Mouse (Mus musculus): ENCODE results near the gene Tlx2. TPM values are rescaled to one million over a fixed set of nuclear protein-coding genes. Genes with fewer than 3 reads are reported as not detected.
A peak's percentile ranks its signal among the peaks of the same experiment; 100 is the strongest.

The Tlx2 gene
- total RNA-seq, 2 experiments from 2014 or later = not detected

GRCm38 (mm10) chr6:83095968-83096367, 25.9 kb upstream of the Tlx2 start:
- no peak for ATAC-seq (replicated peaks; ENCODE audit: poor library complexity, severe bottlenecking)

DNA sequence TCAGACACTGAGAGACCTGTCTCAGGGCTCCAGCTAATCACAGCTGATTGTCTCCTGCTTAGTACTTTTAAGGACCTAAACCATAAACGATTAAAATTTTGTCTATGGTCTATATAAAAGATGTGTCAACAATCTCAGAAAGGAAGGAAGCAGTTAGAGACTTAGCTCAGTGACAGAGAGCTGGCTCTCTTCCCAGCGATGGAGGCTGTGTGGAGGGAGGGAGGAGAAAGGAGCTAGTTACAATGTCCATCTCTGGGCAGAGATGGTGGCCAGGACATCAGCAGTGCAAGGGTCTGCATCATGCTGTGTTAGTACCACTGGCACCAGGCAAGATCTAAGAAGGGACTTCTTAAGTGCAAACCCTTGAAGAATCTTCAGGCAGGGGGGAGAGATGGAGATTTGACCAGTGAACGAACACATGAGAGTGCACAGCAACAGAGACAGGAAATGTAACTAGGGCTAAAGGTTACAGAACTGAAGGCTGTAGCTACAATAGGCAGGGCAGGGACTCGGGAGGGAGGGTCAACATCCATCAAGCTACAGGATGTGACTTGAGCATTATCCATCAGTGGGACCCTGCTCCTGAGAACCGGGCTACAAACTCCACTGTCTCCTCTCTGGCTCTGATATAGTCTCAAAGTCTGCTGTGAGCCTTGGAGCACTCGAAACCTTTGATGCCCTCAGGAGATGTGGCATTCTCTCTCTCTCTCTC, 22.5 kb upstream of the Tlx2 start:
- ATAC-seq (replicated peaks; ENCODE audit: poor library complexity, severe bottlenecking) = no peak

DNA sequence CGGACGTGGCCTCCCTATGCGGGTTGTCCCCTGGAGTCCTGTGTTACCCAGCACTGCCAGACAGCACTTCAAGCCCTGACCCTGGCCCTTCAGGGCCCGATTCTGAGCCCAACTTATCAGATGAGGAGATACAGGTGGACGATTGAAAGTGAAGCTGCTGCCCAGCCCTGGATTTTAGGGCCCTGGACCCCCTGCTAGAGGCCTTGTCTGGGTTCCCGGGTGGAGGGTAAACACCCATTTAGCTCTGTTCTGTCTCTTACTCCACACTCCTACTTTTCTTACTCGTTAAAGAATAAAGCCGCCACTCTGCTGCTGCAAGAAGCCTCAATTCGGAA, 17.8 kb upstream of the Tlx2 start:
- ATAC-seq (replicated peaks; ENCODE audit: poor library complexity, severe bottlenecking) = no peak

DNA sequence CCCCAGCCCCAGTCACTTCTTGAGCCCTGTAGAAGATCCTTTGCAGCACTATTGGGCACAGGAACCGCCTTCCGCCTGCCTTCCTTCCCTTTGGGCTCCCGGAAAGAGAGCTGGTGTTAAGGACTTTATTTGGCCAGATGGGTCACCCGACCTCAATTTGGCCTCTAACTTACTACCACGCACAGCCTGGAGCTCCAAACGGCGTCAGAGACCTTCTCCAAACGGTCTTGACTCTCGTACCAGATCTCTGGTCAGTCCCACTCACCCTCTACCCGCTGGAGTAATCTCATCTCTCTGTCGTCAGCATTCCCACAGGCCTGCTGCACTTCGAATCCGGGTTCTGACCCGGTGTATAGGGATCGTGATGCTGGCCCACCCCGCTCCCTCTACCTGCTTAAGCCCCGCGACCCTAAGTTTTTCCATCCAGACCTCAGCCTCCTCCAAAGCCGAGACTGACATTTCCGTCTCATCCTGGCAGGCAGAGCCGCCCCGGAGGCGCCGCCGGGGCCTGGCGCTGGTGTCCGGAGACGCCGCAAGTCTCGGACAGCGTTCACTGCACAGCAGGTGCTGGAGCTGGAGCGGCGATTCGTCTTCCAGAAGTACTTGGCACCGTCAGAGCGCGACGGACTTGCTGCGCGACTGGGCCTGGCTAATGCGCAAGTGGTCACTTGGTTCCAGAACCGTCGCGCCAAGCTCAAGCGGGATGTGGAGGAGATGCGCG, 17.3 kb upstream of the Tlx2 start:
- ATAC-seq (replicated peaks; ENCODE audit: poor library complexity, severe bottlenecking) = 0 out of 2 replicates have a peak, but pooled peaks have one; percentile 6

- ATAC-seq (replicated peaks; ENCODE audit: poor library complexity, severe bottlenecking) = peak; percentile 48
These were observed 16.3 kb upstream of the Tlx2 start, which contains the start of gene Lbx2 for GRCm38 (mm10) chr6:83086121-83087035. Gene Lbx2 (plus strand): TSS chr6:83086367.

- no peak for ATAC-seq (replicated peaks; ENCODE audit: poor library complexity, severe bottlenecking)
These were observed 14.4 kb upstream of the Tlx2 start for GRCm38 (mm10) chr6:83084477-83084876.

DNA sequence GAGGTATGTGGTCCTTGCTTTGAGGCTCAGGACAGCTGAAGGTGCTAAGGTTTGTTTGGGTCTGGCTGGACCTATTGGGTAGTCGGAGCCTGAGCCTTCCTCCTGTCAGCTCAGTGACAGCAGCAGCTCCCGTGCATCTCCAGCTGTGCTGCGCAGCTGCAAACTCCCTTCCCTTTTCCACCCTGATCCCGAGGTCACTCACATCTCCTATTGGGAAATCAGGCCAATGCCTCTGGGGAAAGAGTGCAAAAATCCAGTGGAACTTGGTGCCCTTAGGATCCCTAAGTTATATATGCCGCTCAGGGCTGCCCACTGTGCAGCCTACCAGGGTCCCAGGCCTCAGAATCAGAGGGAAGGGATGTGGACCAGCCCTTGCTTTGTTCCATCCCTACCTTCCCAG, 13.4 kb upstream of the Tlx2 start:
- no peak for ATAC-seq (replicated peaks; ENCODE audit: poor library complexity, severe bottlenecking)

DNA sequence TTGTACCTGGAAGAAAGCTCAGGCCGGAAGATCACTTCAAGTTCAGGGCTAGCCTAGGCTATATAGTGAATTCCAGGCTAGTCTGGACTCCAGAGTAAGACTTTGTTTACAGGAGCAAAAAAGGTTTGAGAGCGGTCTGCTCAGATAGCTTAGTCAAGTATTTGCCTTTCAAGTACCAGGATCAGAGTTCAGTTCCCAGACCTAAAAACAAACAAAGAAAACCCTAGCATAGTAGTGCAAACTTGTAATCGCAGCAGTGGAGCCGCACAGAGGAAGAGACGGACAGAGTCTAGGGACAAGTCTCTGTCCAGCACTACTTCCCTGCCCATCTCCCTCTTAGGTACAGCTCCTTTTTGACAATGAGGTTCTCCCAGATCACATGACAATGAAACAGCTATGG, 10.1 kb upstream of the Tlx2 start:
- no peak for ATAC-seq (replicated peaks; ENCODE audit: poor library complexity, severe bottlenecking)

GRCm38 (mm10) chr6:83078324-83078858, 8.3 kb upstream of the Tlx2 start:
- peak; percentile 91 for ATAC-seq (replicated peaks; ENCODE audit: poor library complexity, severe bottlenecking)

- ATAC-seq (replicated peaks; ENCODE audit: poor library complexity, severe bottlenecking) = peak; percentile 16; the same call in 1 of the 2 replicates
These were observed 7.7 kb upstream of the Tlx2 start, which contains the start of gene Pcgf1 for GRCm38 (mm10) chr6:83077630-83078323. Gene Pcgf1 (plus strand): TSS chr6:83077869.

DNA sequence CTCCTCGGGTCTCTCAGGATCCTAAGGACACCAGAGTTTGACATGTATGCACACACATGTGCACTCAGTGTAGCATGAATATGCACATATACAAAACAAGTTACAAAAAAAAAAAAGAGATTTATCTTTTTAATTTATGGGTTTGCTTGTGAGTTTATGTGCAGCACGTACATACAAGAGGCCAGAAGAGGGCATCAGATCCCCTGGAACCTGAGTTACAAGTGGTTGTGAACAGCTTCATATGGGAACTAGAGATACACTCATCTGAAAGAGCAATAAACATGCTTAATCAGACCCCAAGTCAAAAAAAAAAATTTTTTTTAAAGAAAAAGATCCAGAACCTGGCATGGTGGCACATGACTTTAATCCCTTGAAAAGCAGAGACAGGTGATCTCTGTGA, 4.9 kb upstream of the Tlx2 start:
- ATAC-seq (replicated peaks; ENCODE audit: poor library complexity, severe bottlenecking) = no peak

GRCm38 (mm10) chr6:83071220-83071619, 1.1 kb upstream of the Tlx2 start:
- no peak for ATAC-seq (replicated peaks; ENCODE audit: poor library complexity, severe bottlenecking)

DNA sequence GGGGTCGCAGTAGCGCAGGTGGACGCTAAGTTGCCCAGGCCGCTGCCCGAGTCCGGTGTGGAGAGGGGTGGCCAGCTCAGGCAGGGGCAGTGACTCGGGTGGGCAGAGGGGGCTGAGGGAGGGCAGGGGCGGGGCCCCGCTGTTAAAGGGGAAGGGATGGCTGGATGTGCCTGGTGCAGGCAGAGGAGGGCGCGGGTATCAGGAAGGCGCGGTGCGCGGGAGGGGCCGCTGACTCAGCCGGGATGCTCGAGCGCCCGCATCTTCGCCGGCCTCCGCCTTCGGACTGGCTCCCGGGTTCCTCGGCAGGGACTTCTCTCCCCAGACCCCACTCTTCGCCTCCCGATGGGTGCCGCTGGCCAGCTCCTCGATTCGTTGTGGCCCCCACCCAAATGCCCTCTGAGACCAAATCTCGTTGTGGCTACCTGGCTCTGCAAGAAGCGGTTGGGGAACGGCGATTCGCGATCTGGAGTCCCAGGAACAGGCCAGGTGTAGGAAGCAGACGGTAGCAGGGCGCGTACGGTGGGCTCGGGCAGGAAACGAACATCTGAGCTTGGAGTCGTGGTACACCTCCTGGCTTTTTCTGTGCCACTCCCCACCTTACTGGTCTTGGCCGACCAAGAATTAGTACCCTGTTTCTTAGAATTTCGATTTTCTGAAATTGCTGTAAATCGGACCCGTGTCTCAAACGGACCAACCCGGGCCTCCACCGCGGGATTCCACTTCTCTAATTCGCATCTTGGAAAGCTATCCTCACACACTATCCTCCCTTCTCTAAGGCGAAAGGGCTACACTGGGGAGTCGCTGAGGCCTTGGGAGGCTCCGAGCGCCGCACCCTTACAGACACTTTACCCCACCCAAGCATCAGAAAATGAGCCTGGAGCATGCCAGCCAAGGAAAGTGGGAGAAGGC, 472 bp upstream of the Tlx2 start:
- ATAC-seq (replicated peaks; ENCODE audit: poor library complexity, severe bottlenecking) = peak; percentile 32

- no peak for ATAC-seq (replicated peaks; ENCODE audit: poor library complexity, severe bottlenecking)
These were observed 426 bp downstream of the Tlx2 start for GRCm38 (mm10) chr6:83069488-83070246.

DNA sequence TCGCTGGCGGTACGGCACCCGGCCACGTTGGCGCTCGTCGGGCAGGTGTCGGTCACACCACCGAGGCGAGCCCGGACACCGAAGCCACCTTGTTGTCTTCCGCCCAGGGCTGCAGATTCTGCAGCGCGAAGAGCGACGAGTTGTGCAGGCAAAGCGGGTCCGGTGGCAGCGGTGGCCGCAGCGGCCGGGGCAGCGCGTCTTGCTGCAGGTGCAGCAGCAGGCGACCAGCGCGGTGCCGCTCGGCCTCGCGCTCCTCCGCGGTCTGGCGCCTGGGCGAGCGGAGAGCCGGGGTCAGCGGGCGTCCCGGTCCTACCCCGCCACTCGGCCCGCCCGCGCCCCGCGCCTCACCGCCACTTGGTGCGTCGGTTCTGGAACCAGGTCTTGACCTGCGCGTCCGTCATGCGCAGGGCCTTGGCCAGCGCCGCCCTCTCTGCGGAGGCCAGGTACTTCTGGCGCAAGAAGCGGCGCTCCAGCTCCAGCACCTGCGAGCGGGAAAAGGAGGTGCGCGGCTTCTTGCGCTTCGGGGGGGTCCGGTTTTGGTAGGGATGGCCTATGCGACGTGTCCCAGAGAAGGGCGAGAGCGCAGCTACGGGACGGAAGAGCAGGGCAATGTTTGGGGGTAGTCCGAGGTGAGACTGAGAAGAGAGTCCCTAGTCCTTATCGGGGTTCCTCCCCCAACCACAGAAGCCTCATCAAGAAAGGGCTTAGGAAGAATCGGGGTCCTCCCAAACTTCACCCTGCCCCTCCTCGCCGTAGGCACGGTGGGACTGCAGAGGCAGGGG, 1.2 kb downstream of the Tlx2 start:
- ATAC-seq (replicated peaks; ENCODE audit: poor library complexity, severe bottlenecking) = no peak; the same call in 1 of the 2 replicates

DNA sequence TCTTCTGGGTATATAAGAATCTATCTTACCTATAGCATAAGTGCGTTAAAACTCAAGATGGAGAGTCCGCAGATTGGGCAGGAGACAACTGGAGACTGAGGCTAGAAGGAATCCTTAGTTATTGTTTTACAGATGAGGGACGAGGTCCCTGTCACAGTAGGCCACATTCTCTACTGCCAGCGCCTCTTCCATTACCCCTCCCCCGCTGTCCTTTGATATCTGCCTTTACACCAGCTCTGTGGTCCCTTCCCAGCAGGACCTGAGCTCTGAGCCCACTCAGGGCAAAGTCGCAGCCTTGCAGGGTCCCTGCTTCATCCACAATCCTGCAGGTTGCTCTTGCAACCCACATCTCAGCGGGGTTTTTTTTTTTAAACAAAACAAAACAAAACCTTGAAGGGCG, 1.9 kb downstream of the Tlx2 start:
- no peak for ATAC-seq (replicated peaks; ENCODE audit: poor library complexity, severe bottlenecking)

GRCm38 (mm10) chr6:83066441-83066840, 3.7 kb downstream of the Tlx2 start:
- ATAC-seq (replicated peaks; ENCODE audit: poor library complexity, severe bottlenecking) = no peak
